Mouse (Mus musculus) testis, adult 2 months (tissue): ENCODE data around the gene Nppb. TPM values are rescaled to one million over a fixed set of nuclear protein-coding genes. Genes with fewer than 3 reads are reported as not detected.

Source experiments
- H3K27ac ChIP-seq: fragments of 200-500 bp; 2 replicates; pipeline ENCODE4 v1.5.1; 2012; ENCODE audit warnings: low read depth, low read length; ENCODE audit not compliant: control insufficient read depth, insufficient read depth
- H3K27me3 ChIP-seq: fragments of 200-500 bp; 2 replicates; pipeline ENCODE4 v1.6.1; 2012; ENCODE audit warnings: mild to moderate bottlenecking, low read length, moderate library complexity; ENCODE audit not compliant: control insufficient read depth, insufficient read depth
- H3K36me3 ChIP-seq: fragments of 200-500 bp; 2 replicates; pipeline ENCODE4 v1.6.1; 2012; ENCODE audit warnings: mild to moderate bottlenecking, low read length; ENCODE audit not compliant: control insufficient read depth, insufficient read depth
- H3K4me1 ChIP-seq: fragments of 200-500 bp; 2 replicates; pipeline ENCODE4 v1.6.1; 2012; ENCODE audit warnings: low read length; ENCODE audit not compliant: control insufficient read depth, insufficient read depth
- H3K4me3 ChIP-seq: fragments of 200-500 bp; 2 replicates; pipeline ENCODE4 v1.5.1; 2012; ENCODE audit warnings: low read depth, mild to moderate bottlenecking, low read length, moderate library complexity, mixed read lengths; ENCODE audit not compliant: control insufficient read depth
- CTCF ChIP-seq: fragments of 200-500 bp; IDR thresholded peaks from 2 replicates; pipeline ENCODE4 v1.5.1; 2012; ENCODE audit warnings: low read depth, mild to moderate bottlenecking, inconsistent platforms, low read length, moderate library complexity; ENCODE audit not compliant: control insufficient read depth, insufficient read depth, insufficient replicate concordance
- POLR2A ChIP-seq: fragments of 200-500 bp; IDR thresholded peaks from 2 replicates; pipeline ENCODE4 v1.6.1; 2012; ENCODE audit warnings: low read depth, mild to moderate bottlenecking, inconsistent platforms, low read length, moderate library complexity; ENCODE audit not compliant: control insufficient read depth
- polyA plus RNA-seq: library from polyadenylated mRNA; depleted of rRNA; stranded (reverse); fragments of >200 nt; gene quantifications from 2 replicates; pipeline ENCODE4 v1.2.3, GENCODE M21; 2012

Nppb gene
- polyA plus RNA-seq, 1 experiment = not detected

GRCm38 (mm10) chr4:147977726-147978125, 7.9 kb upstream of the Nppb start:
- Histone ChIP-seq H3K4me3 (no peak overlapping the region), H3K36me3 (no peaks in the 10 kb centered on the region), H3K27ac (no peak overlapping the region), H3K4me1 (no peaks in the 10 kb centered on the region), H3K27me3 (no peaks in the 10 kb centered on the region)
- TF ChIP-seq POLR2A = no peak
- no peak for TF ChIP-seq CTCF

- TF ChIP-seq CTCF (no peak), POLR2A (no peak)
- H3K27ac ChIP-seq = no peak overlapping the region
These were observed 7.2 kb upstream of the Nppb start for GRCm38 (mm10) chr4:147978391-147978790.

DNA sequence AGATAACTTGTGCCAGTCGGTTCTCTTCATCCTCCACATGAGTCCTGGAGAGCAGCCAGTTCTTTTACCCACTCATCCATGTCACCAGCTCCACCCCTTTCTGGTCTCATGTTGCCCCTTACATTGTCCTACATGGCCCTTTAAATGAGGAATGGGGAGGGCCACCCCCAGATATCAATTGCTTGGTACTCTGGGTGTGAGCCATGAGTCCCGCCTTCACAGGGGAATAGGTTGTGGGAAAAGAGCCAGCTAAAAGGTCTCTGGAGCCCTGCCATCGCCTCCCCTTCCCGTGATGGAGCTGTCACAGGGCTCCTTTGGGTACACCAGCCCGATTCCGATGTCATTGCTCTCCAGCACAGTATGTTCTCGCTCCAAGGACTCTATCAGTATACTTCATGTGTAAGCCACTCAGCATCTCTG, 6.1 kb upstream of the Nppb start:
- Histone ChIP-seq H3K27me3 (no peaks in the 10 kb centered on the region), H3K4me3 (no peak overlapping the region), H3K36me3 (no peaks in the 10 kb centered on the region), H3K27ac (no peak overlapping the region), H3K4me1 (no peaks in the 10 kb centered on the region)
- TF ChIP-seq POLR2A (no peak), CTCF (no peak)

More at GRCm38 (mm10) chr4:147978391-147978790, 7.2 kb upstream of the Nppb start:
- Histone ChIP-seq H3K4me1 (no peaks in the 10 kb centered on the region), H3K36me3 (no peaks in the 10 kb centered on the region), H3K4me3 (no peak overlapping the region), H3K27me3 (no peaks in the 10 kb centered on the region)

GRCm38 (mm10) chr4:147993571-147994095, 8.0 kb downstream of the Nppb start:
- no peaks in the 10 kb centered on the region for H3K36me3 ChIP-seq
- H3K27ac ChIP-seq = no peak overlapping the region
- no peaks in the 10 kb centered on the region for H3K4me1 ChIP-seq
- TF ChIP-seq CTCF (no peak), POLR2A (no peak)
- H3K4me3 ChIP-seq = no peak overlapping the region
- H3K27me3 ChIP-seq = no peaks in the 10 kb centered on the region

GRCm38 (mm10) chr4:147995311-147995710, 9.7 kb downstream of the Nppb start:
- Histone ChIP-seq H3K27me3 (no peaks in the 10 kb centered on the region), H3K36me3 (no peaks in the 10 kb centered on the region), H3K4me3 (no peak overlapping the region), H3K27ac (no peak overlapping the region), H3K4me1 (no peaks in the 10 kb centered on the region)
- TF ChIP-seq POLR2A (no peak), CTCF (no peak)

DNA sequence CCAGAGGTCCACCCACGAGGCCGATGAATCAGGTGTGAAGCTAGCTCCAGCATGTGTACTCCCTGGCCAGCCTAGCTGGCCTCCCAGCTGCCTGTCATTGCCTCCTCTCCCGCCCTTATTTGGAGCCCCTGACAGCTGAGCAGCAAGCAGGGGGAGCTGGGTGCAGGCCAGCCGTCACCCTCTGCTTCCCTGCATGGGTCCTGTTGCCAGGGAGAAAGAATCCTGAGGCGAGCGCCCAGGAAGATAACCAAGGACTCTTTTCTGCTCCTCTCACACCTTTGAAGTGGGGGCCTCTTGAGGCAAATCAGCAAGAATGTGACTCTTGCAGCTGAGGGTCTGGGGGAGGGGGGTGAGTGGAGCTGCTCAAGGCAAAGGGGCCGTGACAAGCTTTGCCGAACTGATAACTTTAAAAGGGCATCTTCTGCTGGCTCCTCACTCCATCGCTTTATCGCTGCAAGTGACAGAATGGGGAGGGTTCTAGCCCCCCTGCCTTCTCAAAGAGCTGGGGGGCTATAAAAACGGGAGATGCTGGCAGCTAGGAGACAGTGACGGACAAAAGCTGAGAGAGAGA, 14.7 kb downstream of the Nppb start, which contains the start of gene Nppa:
TSS of gene Nppa (plus strand) at position 521 of the 571 bp plus-strand sequence.
- no peak within 1 kb of the TSS for H3K27ac ChIP-seq
- H3K36me3 ChIP-seq = no peaks in the 10 kb centered on the region; the same call in 1 of the 2 replicates
- no peak within 1 kb of the TSS for H3K4me3 ChIP-seq
- no peaks in the 10 kb centered on the region for H3K27me3 ChIP-seq
- no peak for TF ChIP-seq POLR2A
- no peaks in the 10 kb centered on the region for H3K4me1 ChIP-seq

- Histone ChIP-seq H3K27ac (no peak overlapping the region), H3K36me3 (peaks cover 4% of the 10 kb centered on the region), H3K4me1 (no peaks in the 10 kb centered on the region), H3K27me3 (no peaks in the 10 kb centered on the region), H3K4me3 (no peak overlapping the region)
- no peak for TF ChIP-seq CTCF
- TF ChIP-seq POLR2A = no peak
These were observed 15.6 kb downstream of the Nppb start for GRCm38 (mm10) chr4:148001013-148001789.
